Mouse (Mus musculus) gastrocnemius, postnatal 36 days (tissue): ENCODE data around the gene Supt5. TPM values are rescaled to one million over a fixed set of nuclear protein-coding genes. Genes with fewer than 3 reads are reported as not detected.
"Not testable (repeated sequence)": the region's sequence is repeated elsewhere in the genome, so short reads cannot be mapped to it uniquely, and the experiment has no call there.

Experiments
- DNase-seq, 2 experiments: peaks; one replicate each; pipeline ENCODE4 v3.0.0; 2022
- intact Hi-C: fragments of 180-260 bp; cut with DNase I; formaldehyde crosslinking; loops from one replicate; pipeline ENCODE4 v1.15.1; 2025
- long read RNA-seq, 2 experiments: library from polyadenylated mRNA; stranded (forward); transcript quantifications; one replicate each; pipeline ENCODE4 v2.0.0; 2021
- total RNA-seq, 2 experiments: library from RNA; stranded (reverse); gene quantifications; 2 replicates each; pipeline ENCODE4 v1.2.3; 2021

Gene Supt5
- 10 to 100 TPM; 52.0 to 61.4 TPM for total RNA-seq
- long read RNA-seq, experiment 1, partial matches to known transcripts = 28 of 28 reads
- long read RNA-seq, experiment 1, other reads (novel, unspliced or antisense) = 0 of 28 reads
- long read RNA-seq, experiment 2, partial matches to known transcripts = 24 of 25 reads
- long read RNA-seq, experiment 2, other reads (novel, unspliced or antisense) = 1 of 25 reads

- intact Hi-C loops = no loop called here
Measured at GRCm38 (mm10) chr7:28338108-28338998, at the start of gene Supt5. Gene Supt5, minus strand, starts transcription at chr7:28338746.

GRCm38 (mm10) chr7:28387384-28387783 is 48.8 kb upstream of the Supt5 start:
- DNase-seq, intact Hi-C loops: not testable (repeated sequence)

More at GRCm38 (mm10) chr7:28338108-28338998, at the start of gene Supt5:
- peak; percentile 93 to 97 for DNase-seq

GRCm38 (mm10) chr7:28386877-28387276 is 48.3 kb upstream of the Supt5 start:
- not testable (repeated sequence) for DNase-seq
- intact Hi-C loops = loop anchor here (1.0 kb wide), 1 partner anchor 14 kb away; no protein-coding TSS in a partner anchor

- intact Hi-C loops = loop anchor here (1.0 kb wide), 1 partner anchor 13 kb away; no protein-coding TSS in a partner anchor
- peak; percentile 74 to 83 for DNase-seq
Measured at GRCm38 (mm10) chr7:28386462-28386861, 47.9 kb upstream of the Supt5 start.

- DNase-seq = no peak
- intact Hi-C loops = loop anchor here (1.0 kb wide), 1 partner anchor 13 kb away; no protein-coding TSS in a partner anchor
Measured at GRCm38 (mm10) chr7:28386007-28386406, 47.5 kb upstream of the Supt5 start.

GRCm38 (mm10) chr7:28385196-28385595 is 46.6 kb upstream of the Supt5 start:
- intact Hi-C loops = no loop called here
- no peak for DNase-seq

GRCm38 (mm10) chr7:28384162-28384561 is 45.6 kb upstream of the Supt5 start:
- intact Hi-C loops = no loop called here
- DNase-seq = no peak

GRCm38 (mm10) chr7:28383606-28384005 is 45.1 kb upstream of the Supt5 start:
- no peak for DNase-seq
- intact Hi-C loops = no loop called here

- DNase-seq = peak in 1 of 2 experiments; percentile 26
- intact Hi-C loops = no loop called here
Measured at GRCm38 (mm10) chr7:28382981-28383396, 44.4 kb upstream of the Supt5 start.

- DNase-seq = no peak
- intact Hi-C loops = no loop called here
Measured at GRCm38 (mm10) chr7:28382347-28382951, 43.9 kb upstream of the Supt5 start.

GRCm38 (mm10) chr7:28381938-28382337 is 43.4 kb upstream of the Supt5 start:
- intact Hi-C loops = no loop called here
- DNase-seq = peak; percentile 76 to 78

- intact Hi-C loops = no loop called here
Measured at GRCm38 (mm10) chr7:28381017-28381790, 42.7 kb upstream of the Supt5 start.

GRCm38 (mm10) chr7:28380237-28381016 is 41.9 kb upstream of the Supt5 start, which contains the start of gene Zfp36:
Gene Zfp36, minus strand, starts transcription at chr7:28380253.
- intact Hi-C loops = no loop called here
- no peak for DNase-seq

More at GRCm38 (mm10) chr7:28381017-28381790, 42.7 kb upstream of the Supt5 start:
- peak; percentile 72 to 81 for DNase-seq

- peak; percentile 96 for DNase-seq
- intact Hi-C loops = no loop called here
Measured at GRCm38 (mm10) chr7:28378769-28379651, 40.5 kb upstream of the Supt5 start.

- intact Hi-C loops = no loop called here
- DNase-seq = peak; percentile 58 to 67
Measured at GRCm38 (mm10) chr7:28378066-28378690, 39.6 kb upstream of the Supt5 start.

GRCm38 (mm10) chr7:28377190-28378065 is 38.9 kb upstream of the Supt5 start:
- intact Hi-C loops = no loop called here
- DNase-seq = peak in 1 of 2 experiments; percentile 53
